Mouse (Mus musculus): ENCODE measurements at regions not wholly inside any gene's neighbourhood (a gene's known extent, or its start where the extent isn't known, plus 50 kb on each side); places are given as distances from the start of the nearest gene placed in this dataset.

- Histone ChIP-seq H3K27me3 (ENCODE audit: control insufficient read depth in 1 of 2, insufficient read depth in 2 of 2, low read length in 2 of 2) (no peaks in the 10 kb centered on the region), H3K27ac (ENCODE audit: control insufficient read depth, low read depth, low read length) (no peak overlapping the region), H3K36me3 (ENCODE audit: control insufficient read depth in 1 of 2, insufficient read depth in 2 of 2, low read length in 2 of 2) (no peaks in the 10 kb centered on the region), H3K79me2 (ENCODE audit: control insufficient read depth, insufficient read depth, low read length, poor library complexity) (no peaks in the 10 kb centered on the region), H3K9me3 (replicated peaks; ENCODE audit: insufficient read depth, low read length) (no peaks in the 10 kb centered on the region), H3K4me3 (ENCODE audit: control insufficient read depth in 1 of 2, insufficient read depth in 1 of 2, low read depth in 2 of 2, low read length in 2 of 2) (no peak overlapping the region), H3K4me1 (ENCODE audit: control insufficient read depth in 1 of 2, insufficient read depth in 2 of 2, low read length in 2 of 2) (no peaks in the 10 kb centered on the region), H3K9ac (ENCODE audit: control insufficient read depth, low read depth, low read length, poor library complexity, severe bottlenecking) (no peak overlapping the region)
- no peak for DNase-seq (ENCODE audit: low read depth, low spot score)
- no peak for TF ChIP-seq NRF1 (IDR thresholded peaks at IDR 0.05; ENCODE audit: insufficient read depth, low read depth, low read length, poor library complexity, severe bottlenecking)
- TF ChIP-seq ELF1 (IDR thresholded peaks at IDR 0.05; ENCODE audit: low read depth, low read length), result no peak
- TF ChIP-seq ZMIZ1 (IDR thresholded peaks at IDR 0.05; ENCODE audit: low read depth, low read length), result no peak
- TF ChIP-seq KAT2A (conservative IDR thresholded peaks at IDR 0.05; ENCODE audit: low read depth, low read length), result no peak
- TF ChIP-seq CHD2 (IDR thresholded peaks at IDR 0.05; ENCODE audit: low read length), result no peak
- TF ChIP-seq EP300 (IDR thresholded peaks at IDR 0.05; ENCODE audit: low read depth in 1 of 2, low read length in 2 of 2), result no peak
- no peak for TF ChIP-seq GATA1 (IDR thresholded peaks at IDR 0.05; ENCODE audit: low read depth, low read length)
- no peak for TF ChIP-seq POLR2AphosphoS2 (IDR thresholded peaks at IDR 0.05; ENCODE audit: low read length)
- TF ChIP-seq TBP (IDR thresholded peaks at IDR 0.05; ENCODE audit: low read depth, low read length), result no peak
- TF ChIP-seq RCOR1 (IDR thresholded peaks at IDR 0.05; ENCODE audit: low read depth, low read length), result no peak
- TF ChIP-seq TCF12 (IDR thresholded peaks at IDR 0.05; ENCODE audit: low read depth, low read length), result no peak
- TF ChIP-seq MYC (IDR thresholded peaks at IDR 0.05; ENCODE audit: low read depth, low read length), result no peak
- TF ChIP-seq MAX (IDR thresholded peaks at IDR 0.05; ENCODE audit: low read length), result no peak
- no peak for TF ChIP-seq NELFE (IDR thresholded peaks at IDR 0.05; ENCODE audit: low read depth, low read length)
- no peak for TF ChIP-seq MXI1 (IDR thresholded peaks at IDR 0.05; ENCODE audit: low read depth, low read length)
- no peak for TF ChIP-seq JUND (IDR thresholded peaks at IDR 0.05; ENCODE audit: low read depth, low read length)
- no peak for TF ChIP-seq RAD21 (IDR thresholded peaks at IDR 0.05; ENCODE audit: low read depth, low read length)
These were observed 180.1 kb downstream of the Plk2 start for GRCm38 (mm10) chr13:110574764-110575471.

- Histone ChIP-seq H3K27me3 (ENCODE audit: control insufficient read depth in 1 of 2, insufficient read depth in 2 of 2, low read length in 2 of 2) (no peaks in the 10 kb centered on the region), H3K4me1 (ENCODE audit: control insufficient read depth in 1 of 2, insufficient read depth in 2 of 2, low read length in 2 of 2) (no peaks in the 10 kb centered on the region), H3K36me3 (ENCODE audit: control insufficient read depth in 1 of 2, insufficient read depth in 2 of 2, low read length in 2 of 2) (no peaks in the 10 kb centered on the region), H3K27ac (ENCODE audit: control insufficient read depth, low read depth, low read length) (no peak overlapping the region), H3K4me3 (ENCODE audit: control insufficient read depth in 1 of 2, insufficient read depth in 1 of 2, low read depth in 2 of 2, low read length in 2 of 2) (no peak overlapping the region), H3K79me2 (ENCODE audit: control insufficient read depth, insufficient read depth, low read length, poor library complexity) (no peaks in the 10 kb centered on the region), H3K9me3 (replicated peaks; ENCODE audit: insufficient read depth, low read length) (no peaks in the 10 kb centered on the region), H3K9ac (ENCODE audit: control insufficient read depth, low read depth, low read length, poor library complexity, severe bottlenecking) (no peak overlapping the region)
- no peak for DNase-seq (ENCODE audit: low read depth, low spot score)
- TF ChIP-seq ELF1 (IDR thresholded peaks at IDR 0.05; ENCODE audit: low read depth, low read length), result no peak
- TF ChIP-seq CHD1 (IDR thresholded peaks at IDR 0.05; ENCODE audit: low read depth, low read length), result no peak
- no peak for TF ChIP-seq TBP (IDR thresholded peaks at IDR 0.05; ENCODE audit: low read depth, low read length)
- TF ChIP-seq GATA1 (IDR thresholded peaks at IDR 0.05; ENCODE audit: low read depth, low read length), result no peak
- no peak for TF ChIP-seq CTCF (IDR thresholded peaks at IDR 0.05 in 2 of 3, conservative IDR thresholded peaks at IDR 0.05 in 1 of 3; ENCODE audit: control insufficient read depth in 1 of 3, insufficient read depth in 1 of 3, low read depth in 2 of 3, low read length in 3 of 3, poor library complexity in 1 of 3, severe bottlenecking in 1 of 3)
- TF ChIP-seq ZMIZ1 (IDR thresholded peaks at IDR 0.05; ENCODE audit: low read depth, low read length), result no peak
- TF ChIP-seq MAFK (IDR thresholded peaks at IDR 0.05; ENCODE audit: borderline replicate concordance, low read depth, low read length), result no peak
- no peak for TF ChIP-seq HCFC1 (IDR thresholded peaks at IDR 0.05; ENCODE audit: low read depth, low read length)
- no peak for TF ChIP-seq RCOR1 (IDR thresholded peaks at IDR 0.05; ENCODE audit: low read depth, low read length)
- no peak for TF ChIP-seq BHLHE40 (IDR thresholded peaks at IDR 0.05; ENCODE audit: borderline replicate concordance, low read depth, low read length)
- TF ChIP-seq NRF1 (IDR thresholded peaks at IDR 0.05; ENCODE audit: insufficient read depth, low read depth, low read length, poor library complexity, severe bottlenecking), result no peak
- TF ChIP-seq POLR2AphosphoS5 (IDR thresholded peaks at IDR 0.05; ENCODE audit: borderline replicate concordance, low read depth, low read length), result no peak
- TF ChIP-seq POLR2AphosphoS2 (IDR thresholded peaks at IDR 0.05; ENCODE audit: low read length), result no peak
- no peak for TF ChIP-seq NELFE (IDR thresholded peaks at IDR 0.05; ENCODE audit: low read depth, low read length)
- TF ChIP-seq ZC3H11A (IDR thresholded peaks at IDR 0.05; ENCODE audit: low read depth, low read length), result no peak
These were observed 183.3 kb downstream of the Plk2 start for GRCm38 (mm10) chr13:110578159-110578558.
